Mouse (Mus musculus) gastrocnemius, postnatal 25 days (tissue): ENCODE measurements at regions not wholly inside any gene's neighbourhood (a gene's known extent, or its start where the extent isn't known, plus 50 kb on each side); places are given as distances from the start of the nearest gene placed in this dataset.

Experiments
- DNase-seq: peaks from one replicate; pipeline ENCODE4 v3.0.0; 2022

DNA sequence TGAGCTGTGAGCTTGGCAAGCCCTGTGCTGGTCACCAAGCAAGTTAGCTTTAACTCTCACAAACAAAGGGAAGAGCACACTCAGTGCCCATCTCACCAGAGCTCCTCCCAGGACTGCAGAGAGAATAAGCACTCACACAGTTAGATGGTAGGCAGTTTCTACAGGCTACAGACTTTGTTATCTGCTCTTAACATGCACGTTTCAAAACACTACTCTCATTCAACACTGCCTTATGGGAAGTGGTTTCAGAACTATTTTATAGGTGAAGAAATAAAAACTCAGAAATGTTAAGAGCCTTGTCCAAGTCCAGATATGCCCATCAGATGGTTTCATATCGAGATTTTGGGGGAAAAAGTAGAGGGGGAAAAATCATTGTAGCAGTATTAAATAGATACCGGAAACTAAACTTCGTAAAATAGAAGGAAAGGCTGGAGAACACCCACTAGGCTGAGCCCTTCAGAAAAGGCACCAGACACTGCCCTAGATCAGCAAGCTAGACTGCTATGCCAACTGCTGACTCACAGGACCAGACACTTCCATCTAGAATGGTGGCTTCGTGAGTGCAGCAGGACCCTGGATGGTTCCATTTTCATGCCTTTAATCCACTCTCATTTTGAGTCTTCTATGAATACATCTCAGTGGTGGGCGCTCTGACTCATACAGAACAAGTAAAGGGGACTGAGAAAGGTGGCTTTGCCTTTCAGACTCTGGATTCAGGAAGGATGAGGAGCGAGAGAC is 51.3 kb upstream of the Serbp1 start:
- no peak for DNase-seq

DNA sequence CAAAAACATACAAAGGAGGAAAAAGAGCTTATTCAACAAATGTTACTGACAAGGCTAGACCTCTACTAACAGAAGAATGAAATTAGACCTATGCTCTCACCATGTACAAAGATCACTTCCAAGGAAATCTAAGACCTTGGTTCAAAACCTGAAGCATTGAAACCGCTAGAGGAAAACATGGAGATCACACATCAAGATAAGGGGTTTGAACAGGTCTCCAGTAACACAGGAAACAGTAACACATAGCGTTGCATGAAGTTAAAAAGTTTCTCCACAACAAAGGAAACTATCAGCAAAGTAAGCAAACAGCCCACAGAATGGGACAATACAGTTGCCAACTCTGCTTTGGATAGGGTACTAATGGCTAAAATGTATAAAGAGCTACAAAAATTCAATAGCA is 53.3 kb upstream of the Serbp1 start:
- DNase-seq, result no peak

GRCm38 (mm10) chr6:67183481-67184215 is 54.3 kb upstream of the Serbp1 start:
- DNase-seq, result no peak

- no peak for DNase-seq
These were observed 55.5 kb upstream of the Serbp1 start for GRCm38 (mm10) chr6:67182453-67182852.

- no peak for DNase-seq
These were observed 56.5 kb upstream of the Serbp1 start for GRCm38 (mm10) chr6:67181459-67181858.

DNA sequence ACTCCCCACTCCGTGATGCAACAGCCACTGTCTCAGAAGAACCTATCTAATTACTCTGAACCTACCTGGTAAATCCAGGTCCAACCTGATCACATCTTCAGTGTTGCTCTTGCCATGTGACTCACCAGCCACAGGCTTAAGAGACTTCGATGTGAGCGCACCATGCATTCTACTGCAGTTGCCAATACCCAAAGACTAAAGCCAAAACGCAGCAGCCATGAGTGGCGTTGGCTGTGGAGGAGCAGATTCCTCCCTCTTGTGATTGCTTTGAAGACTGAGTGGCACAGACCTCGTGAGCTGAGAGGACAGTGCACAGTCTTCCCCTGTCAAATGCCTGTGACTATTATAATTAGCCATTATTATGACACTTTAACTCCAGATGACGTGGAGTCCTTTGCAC is 58.6 kb upstream of the Serbp1 start:
- DNase-seq, result no peak

GRCm38 (mm10) chr6:67178531-67178930 is 59.4 kb upstream of the Serbp1 start:
- no peak for DNase-seq

DNA sequence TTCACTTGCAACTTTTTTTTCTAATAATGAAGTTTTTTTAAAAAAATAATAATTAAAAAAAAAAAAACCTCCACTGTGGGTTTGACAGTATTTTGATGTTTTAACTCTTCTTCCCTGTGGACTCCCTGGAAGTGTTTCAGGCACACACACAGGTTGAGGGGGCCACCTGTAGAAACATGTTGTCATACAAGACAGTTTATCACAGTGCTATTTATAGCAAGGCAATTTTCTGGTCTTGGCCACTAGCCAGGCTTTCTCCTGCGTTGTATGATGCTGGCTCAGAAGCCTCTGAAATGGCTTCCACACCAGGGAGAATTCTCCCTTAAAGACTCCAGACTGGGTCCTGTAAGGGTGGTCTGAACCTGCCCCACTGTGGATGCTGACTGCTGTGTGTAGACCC is 59.9 kb upstream of the Serbp1 start:
- no peak for DNase-seq

DNA sequence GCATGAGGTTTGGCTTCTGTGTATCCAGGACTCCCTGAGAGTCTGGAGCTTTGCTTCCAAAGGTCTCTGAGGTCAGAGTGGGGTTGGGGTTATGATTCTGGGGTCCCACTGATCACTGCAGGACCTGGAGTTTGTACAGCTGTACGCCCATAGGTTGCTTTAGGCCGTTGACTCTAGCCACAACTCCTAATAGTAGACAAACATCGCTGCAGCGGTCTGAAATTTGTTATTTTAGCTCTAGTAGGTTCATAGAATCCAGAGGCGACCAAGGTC is 67.4 kb upstream of the Serbp1 start:
- no peak for DNase-seq

DNA sequence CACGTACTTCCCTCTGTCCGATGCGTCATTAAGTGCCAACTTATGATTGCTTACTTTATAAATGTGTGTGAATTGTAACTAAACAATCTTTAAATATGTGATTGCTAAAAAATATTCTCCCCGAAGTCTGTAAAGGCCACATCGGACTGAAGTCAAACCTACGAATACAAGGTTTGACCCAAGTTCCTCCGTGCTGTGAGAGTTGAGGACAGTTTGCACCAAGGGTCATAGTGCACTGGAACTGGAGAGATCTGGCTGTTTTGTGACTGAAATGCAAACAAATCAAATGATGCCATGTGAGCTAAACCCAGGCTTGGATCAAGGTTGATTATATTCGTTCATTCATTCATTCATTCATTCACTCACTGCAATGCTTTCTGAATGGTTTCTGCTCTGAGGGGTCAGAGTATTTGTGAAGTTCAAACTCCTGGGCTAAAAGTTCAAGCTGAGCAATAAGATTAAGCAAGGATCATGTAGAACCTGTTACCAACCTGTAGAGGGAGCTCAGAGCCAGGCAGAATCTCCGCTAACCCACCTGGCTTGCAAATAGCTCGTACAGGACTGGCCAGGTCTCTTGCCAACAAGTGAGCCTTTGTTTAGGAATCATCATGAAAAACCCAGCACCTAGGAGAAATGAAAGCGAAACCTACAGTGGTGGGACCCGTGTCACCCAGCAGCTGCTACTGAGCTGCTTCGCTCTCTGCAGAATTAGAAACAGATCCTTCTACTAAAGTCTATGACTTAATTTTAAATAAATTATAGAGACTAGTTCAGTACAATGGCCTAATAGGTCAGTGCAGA is 67.9 kb upstream of the Serbp1 start:
- DNase-seq, result peak; percentile 29

- DNase-seq, result no peak
These were observed 69.2 kb upstream of the Serbp1 start for GRCm38 (mm10) chr6:67168803-67169202.

DNA sequence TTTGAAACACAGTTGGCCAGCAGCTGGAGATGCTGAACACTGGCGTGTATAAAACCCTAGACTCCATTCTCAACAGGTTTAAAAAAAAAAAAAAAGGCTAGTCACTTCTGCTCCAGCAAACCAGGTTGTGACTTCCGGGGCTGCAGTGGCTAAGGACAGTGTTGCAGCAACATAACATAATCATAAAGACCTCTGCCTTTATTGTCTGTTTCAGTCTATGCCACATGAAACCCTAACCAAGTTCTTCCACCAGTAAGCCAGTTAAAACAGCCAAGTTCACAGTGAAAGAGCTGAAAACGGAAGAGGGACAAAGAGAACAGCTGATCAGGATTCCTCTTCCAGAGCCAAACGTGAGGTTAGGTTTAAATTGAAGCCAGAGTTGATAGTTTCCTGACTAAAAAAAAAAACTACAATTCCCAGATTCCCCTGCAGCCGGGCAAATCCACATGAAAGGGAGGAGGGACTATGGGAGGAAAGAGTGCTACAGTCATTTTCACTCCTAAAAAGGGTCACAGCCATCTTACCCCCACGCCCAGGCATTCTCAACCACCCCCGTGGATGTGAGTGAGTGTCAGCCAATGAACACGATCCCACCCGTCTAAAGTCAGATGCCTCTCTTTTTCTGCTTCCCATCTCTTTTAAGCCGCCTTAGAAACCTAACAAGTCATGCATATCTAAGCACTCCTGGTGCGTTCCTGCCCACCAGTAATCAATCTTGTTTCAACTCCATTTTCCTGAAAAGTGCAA is 69.8 kb upstream of the Serbp1 start:
- DNase-seq, result peak; percentile 20

DNA sequence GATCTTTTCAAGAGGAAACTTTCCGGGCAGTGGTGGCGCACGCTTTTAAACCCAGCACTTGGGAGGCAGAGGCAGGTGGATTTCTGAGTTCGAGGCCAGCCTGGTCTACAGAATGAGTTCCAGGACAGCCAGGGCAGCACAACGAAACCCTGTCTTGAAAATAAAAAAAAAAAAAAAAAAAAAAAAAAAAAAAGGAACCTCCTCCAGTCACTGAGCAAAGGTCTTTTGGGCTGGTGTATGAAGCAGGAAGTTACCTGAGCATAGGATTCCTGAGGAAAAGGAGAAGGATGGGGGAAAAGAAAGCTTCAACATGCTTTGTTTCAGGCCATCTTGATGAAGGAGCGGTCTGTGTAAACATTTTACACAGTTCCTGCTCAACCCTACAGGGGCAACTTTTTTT is 72.9 kb upstream of the Serbp1 start:
- no peak for DNase-seq

DNA sequence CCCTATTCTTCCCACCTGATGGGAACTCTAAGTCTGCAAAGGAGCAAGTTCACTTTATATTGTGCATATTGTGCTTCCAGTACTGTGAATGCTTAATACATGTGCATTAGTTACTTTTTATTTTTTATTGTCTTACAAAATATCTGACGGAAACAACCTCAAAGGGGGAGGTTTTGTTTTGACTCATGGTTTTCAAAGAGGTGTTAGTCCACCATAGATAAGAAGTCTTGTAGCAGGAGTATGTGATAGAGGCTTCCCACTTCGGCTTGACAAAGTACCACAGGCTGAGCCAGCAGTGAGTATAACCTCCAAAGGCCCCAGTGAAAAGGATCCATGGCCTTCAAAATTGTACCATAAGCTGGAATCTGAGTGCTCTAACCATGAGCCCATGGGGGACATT is 74.0 kb upstream of the Serbp1 start:
- no peak for DNase-seq

DNA sequence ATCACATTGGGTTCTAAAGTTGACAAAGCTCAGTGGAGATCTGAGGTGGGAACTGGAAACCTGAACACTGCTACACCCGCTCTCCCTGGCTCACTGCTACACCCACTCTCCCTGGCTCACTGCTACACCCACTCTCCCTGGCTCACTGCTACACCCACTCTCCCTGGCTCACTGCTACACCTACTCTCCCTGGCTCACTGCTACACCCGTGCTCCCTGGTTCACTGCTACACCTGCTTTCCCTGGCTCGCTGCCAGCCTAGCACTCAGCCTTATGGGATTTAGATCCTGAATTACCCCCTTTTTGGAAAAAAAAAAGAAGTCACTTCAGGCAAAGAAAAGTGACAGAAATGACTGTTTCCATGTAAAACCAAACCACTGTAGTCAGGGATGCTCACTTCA is 75.2 kb upstream of the Serbp1 start:
- no peak for DNase-seq

DNA sequence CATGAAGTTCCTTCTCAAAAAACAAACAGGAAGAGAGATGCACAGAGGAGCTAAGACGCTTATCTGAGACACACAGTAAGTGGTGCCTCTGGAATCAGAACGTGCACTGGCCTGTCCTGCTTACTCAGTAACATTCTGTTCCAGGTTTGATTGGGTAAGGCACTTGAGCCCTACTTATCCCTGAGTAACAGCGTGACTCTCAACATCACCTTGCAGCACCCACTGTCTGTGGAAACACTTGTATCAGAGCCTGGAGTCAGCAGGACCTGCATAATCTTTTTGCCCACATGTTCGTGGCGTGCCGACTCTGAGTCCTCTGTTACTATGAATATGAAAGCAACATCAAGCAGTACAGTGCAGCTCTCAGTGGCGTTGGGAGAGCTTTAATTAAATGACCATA is 76.4 kb upstream of the Serbp1 start:
- no peak for DNase-seq

DNA sequence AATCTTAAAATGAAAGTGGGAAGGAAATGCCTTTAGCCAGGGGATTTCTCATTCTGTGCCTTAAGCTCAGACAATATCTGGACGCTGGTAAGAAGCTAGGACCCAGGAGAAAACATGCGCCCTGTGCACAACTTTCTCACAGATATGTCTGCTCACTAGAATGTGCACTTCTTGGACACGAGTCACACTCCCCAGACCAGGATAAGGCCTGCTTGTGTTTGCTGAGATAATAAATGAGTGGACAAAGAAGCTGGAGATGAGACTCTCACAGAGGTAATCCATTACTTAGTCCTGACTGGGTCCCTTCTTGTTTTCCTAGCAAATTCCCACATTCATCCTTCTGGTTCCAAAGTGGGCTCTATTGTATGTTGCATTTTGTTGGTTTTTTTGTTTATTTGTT is 77.4 kb upstream of the Serbp1 start:
- DNase-seq, result no peak

- DNase-seq, result no peak
These were observed 78.1 kb upstream of the Serbp1 start for GRCm38 (mm10) chr6:67159726-67160523.

DNA sequence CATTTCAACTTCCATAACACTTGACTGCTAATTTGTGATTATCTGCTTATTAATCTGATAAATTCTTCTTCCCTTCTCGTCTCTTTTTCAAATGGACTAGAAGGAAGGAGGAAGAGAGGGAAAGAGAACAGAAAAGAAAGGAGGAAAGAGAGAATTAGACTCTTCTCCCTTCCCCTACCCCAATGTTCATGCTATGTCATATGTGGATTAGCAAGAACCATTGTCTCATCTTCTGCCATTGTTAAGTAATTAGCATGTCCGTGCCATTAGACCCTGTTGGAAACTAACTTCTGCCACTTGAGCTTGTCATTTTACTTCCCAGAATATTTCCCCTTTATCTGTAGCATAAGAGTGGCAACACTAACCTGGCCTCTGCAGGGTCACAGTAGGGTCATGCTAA is 78.8 kb upstream of the Serbp1 start:
- no peak for DNase-seq

DNA sequence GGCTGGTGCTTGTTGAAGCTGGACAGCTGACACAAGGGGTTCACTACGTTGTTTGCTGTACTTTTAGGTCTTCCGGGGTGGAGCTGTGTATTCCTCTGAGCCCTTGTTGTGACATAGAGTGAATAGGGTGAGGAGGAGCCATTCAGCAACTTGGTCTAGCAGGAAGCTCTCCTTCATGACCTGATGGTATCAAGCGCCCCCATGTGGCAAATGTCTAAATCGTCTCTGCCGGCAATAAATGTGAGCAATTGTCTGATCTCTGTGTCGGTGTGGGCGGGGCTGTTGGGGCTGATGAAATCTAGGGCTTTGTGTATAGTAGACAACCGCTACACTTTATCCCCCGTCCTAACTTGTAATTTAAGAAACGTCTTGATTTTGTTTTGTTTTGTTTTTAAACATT is 79.2 kb upstream of the Serbp1 start:
- peak; percentile 79 for DNase-seq

GRCm38 (mm10) chr6:67152845-67153468 is 85.0 kb upstream of the Serbp1 start:
- DNase-seq, result no peak
